Mouse (Mus musculus) liver, adult 10 weeks (tissue): ENCODE data around the gene Ercc2. TPM values are rescaled to one million over a fixed set of nuclear protein-coding genes. Genes with fewer than 3 reads are reported as not detected.

Experiments
- polyA plus RNA-seq: library from polyadenylated mRNA; stranded (reverse); fragments of 350-450 nt; fragmentation: Illumina TruSeq; extraction: RNeasy Lipid Tissue Mini Kit (QIAGEN cat#74804); gene quantifications from one replicate; pipeline ENCODE4 v1.2.3, GENCODE M21; 2014; ENCODE audit warnings: low read depth, low replicate concordance

Ercc2 gene
- 0.40 TPM for polyA plus RNA-seq

GRCm38 (mm10) chr7:19381377-19382165 lies at the start of gene Ercc2:
Gene Ercc2 (plus strand): TSS chr7:19382010.

DNA sequence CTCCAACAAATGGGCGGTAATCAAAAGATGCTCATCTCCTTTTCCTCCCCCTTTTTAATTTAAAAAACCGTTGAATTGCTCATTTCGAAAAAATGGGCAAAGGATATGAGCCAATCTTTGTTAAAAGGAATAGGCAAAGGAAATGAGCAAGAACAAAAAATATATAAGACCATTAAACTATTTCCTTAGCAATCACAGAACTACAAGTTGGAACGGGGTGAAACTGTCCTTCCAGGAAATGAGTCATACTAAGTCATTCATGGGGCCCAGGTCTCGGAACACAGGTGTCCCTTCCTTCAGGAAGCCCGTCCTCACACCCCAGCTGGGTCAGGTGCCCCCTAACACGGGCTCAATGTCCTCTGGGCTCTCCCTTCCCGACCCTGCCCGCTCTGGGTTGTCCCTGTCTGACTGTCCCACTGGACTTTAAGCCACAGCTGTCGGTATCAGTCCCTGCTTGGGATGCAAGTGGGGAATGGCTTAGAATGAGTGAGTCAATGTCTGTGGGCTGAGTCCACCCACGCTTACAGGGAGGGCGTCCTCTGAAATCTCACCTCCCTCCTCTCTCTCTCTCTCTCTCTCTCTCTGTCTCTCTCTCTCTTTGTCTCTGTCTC lies 37.5 kb upstream of the Ercc2 start, which contains the start of gene Ercc1:
Ercc1 (plus strand) TSS at position 542 of the 611 bp plus-strand sequence.

DNA sequence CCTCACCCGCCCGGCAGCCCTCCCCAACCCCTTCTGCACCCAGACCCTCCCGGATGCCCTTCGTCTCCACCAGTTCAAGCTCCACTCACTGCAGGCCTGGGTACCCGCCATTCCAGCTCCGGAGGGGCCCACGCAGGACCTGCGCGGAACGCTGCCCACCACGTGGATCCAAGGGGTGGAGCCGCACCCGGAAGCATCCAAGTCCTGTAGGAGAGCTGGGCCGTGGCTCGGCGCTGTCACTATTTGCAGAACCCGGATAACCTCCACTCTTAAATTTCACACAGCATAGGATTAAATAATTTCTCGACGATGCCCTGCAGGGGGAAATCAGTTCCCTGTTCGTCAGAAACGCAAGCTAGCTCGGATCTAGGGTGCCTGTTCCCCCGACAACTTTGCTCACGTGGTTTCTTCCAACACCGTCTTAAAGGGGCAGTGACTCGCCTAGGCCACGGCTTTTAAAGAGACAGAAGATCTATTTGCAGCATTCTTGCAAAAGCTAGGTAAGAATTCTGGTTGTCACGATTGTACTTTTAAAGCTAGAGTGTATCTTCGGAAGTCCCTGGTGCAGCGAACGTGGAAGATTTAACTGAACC lies 22.4 kb upstream of the Ercc2 start, which contains the start of the genes Cd3eap and Ppp1r13l:
Cd3eap (minus strand) TSS at position 185 of the 593 bp plus-strand sequence.
Ppp1r13l (plus strand) TSS at position 451 of the 593 bp plus-strand sequence.

GRCm38 (mm10) chr7:19403731-19404296 lies 22.0 kb downstream of the Ercc2 start, which contains the start of gene Klc3:
Gene Klc3 (minus strand): TSS chr7:19404104.

GRCm38 (mm10) chr7:19404476-19404875 lies 22.7 kb downstream of the Ercc2 start, which contains the start of gene Ckm:
Gene Ckm (plus strand): TSS chr7:19404776.

Other genes starting within 250 kb of the Ercc2 start
- 5.7 TPM for gene Qpctl, start 232.7 kb upstream of the Ercc2 start, polyA plus RNA-seq
- 1.4 TPM for gene Snrpd2, start 232.3 kb upstream of the Ercc2 start, polyA plus RNA-seq
- gene Gipr, start 215.9 kb upstream of the Ercc2 start, polyA plus RNA-seq = not detected
- gene Eml2, start 205.6 kb upstream of the Ercc2 start, polyA plus RNA-seq = 0.19 TPM
- gene Gpr4, start 169.5 kb upstream of the Ercc2 start, polyA plus RNA-seq = 0.34 TPM
- 10.4 TPM for gene Opa3, start 153.7 kb upstream of the Ercc2 start, polyA plus RNA-seq
- gene Vasp, start 110.2 kb upstream of the Ercc2 start, polyA plus RNA-seq = 7.0 TPM
- gene Ppm1n, start 101.9 kb upstream of the Ercc2 start, polyA plus RNA-seq = not detected
- gene Rtn2, start 99.4 kb upstream of the Ercc2 start, polyA plus RNA-seq = not detected
- gene Fosb, start 72.0 kb upstream of the Ercc2 start, polyA plus RNA-seq = 0.21 TPM
- 1.9 TPM for gene Ercc1, start 37.2 kb upstream of the Ercc2 start, polyA plus RNA-seq
- gene Cd3eap, start 22.5 kb upstream of the Ercc2 start, polyA plus RNA-seq = 0.95 TPM
- 0.29 TPM for gene Ppp1r13l, start 22.3 kb upstream of the Ercc2 start, polyA plus RNA-seq
- not detected for gene Klc3, start 22.1 kb downstream of the Ercc2 start, polyA plus RNA-seq
- gene Ckm, start 22.8 kb downstream of the Ercc2 start, polyA plus RNA-seq = not detected
- 0.82 TPM for gene Mark4, start 76.8 kb downstream of the Ercc2 start, polyA plus RNA-seq
- gene Exoc3l2, start 81.3 kb downstream of the Ercc2 start, polyA plus RNA-seq = 0.34 TPM
- 1.6 TPM for gene Bloc1s3, start 126.4 kb downstream of the Ercc2 start, polyA plus RNA-seq
- not detected for gene Trappc6a, start 126.4 kb downstream of the Ercc2 start, polyA plus RNA-seq
- not detected for gene Nkpd1, start 135.8 kb downstream of the Ercc2 start, polyA plus RNA-seq
- 1.3 TPM for gene Ppp1r37, start 181.1 kb downstream of the Ercc2 start, polyA plus RNA-seq
- gene Zfp296, start 195.3 kb downstream of the Ercc2 start, polyA plus RNA-seq = not detected
- gene Gemin7, start 195.6 kb downstream of the Ercc2 start, polyA plus RNA-seq = 10.5 TPM
- gene Clasrp, start 222.5 kb downstream of the Ercc2 start, polyA plus RNA-seq = 1.7 TPM
- gene Relb, start 247.4 kb downstream of the Ercc2 start, polyA plus RNA-seq = 0.11 TPM